Mouse (Mus musculus): Measurements from ENCODE around the gene Tac2.

GRCm38 (mm10) chr10:127695775-127696174, 28.5 kb upstream of the Tac2 start:
- TF ChIP-seq CTCF (conservative IDR thresholded peaks at IDR 0.05; ENCODE audit: insufficient read depth, insufficient read length, low read depth, low read length) (no peak), POLR2A (IDR thresholded peaks at IDR 0.05; ENCODE audit: low read depth, low read length) (no peak)
